Mouse (Mus musculus): ENCODE results near the gene Reep1. TPM values are rescaled to one million over a fixed set of nuclear protein-coding genes. Genes with fewer than 3 reads are reported as not detected.

Gene Reep1
- polyA plus RNA-seq, 1 experiment from 2014 or later = 6.7 TPM

DNA sequence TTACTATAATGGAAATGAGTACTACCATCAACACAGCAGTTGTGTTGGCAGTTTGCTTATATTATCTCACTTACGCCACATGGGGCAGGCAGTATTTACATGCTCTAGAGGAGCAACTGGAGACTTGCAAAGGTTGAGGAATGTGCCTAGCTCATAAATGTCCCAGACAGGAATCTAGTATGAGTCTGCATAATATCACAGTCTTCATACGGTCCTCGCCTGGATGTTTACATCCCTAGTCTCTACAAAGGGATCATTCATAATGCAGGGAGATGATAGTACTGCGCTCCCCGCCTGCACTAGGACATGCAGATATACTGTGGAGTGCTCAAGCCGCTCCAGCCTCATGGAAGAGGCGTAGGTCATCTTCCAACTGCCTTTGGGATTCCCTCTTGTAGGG lies 19.3 kb downstream of the Reep1 start:
- DNase-seq (ENCODE audit: low spot score) = no peak
- H3K9ac ChIP-seq (ENCODE audit: low read length) = no peak overlapping the region
- WGBS = 57% methylated on average over 7 of the region's 7 CpGs
- no peak overlapping the region for H3K4me2 ChIP-seq (replicated peaks; ENCODE audit: low read depth)
- TF ChIP-seq CTCF (IDR thresholded peaks at IDR 0.05; ENCODE audit: low read depth) = peak; percentile 50
- no peak for TF ChIP-seq EP300 (optimal IDR thresholded peaks at IDR 0.05)
- H3K4me1 ChIP-seq (replicated peaks; ENCODE audit: control insufficient read depth, insufficient read depth) = no peaks in the 10 kb centered on the region
- no peak overlapping the region for H3K4me3 ChIP-seq (ENCODE audit: low read depth, low read length)
- no peaks in the 10 kb centered on the region for H3K27me3 ChIP-seq (ENCODE audit: control insufficient read depth, insufficient read depth, low read length)
- H3K27ac ChIP-seq (replicated peaks) = peak overlapping the region; percentile 18; the same call in 1 of the 2 replicates
- peak; percentile 77; the same call in 1 of the 2 replicates for ATAC-seq (ENCODE audit: low FRiP score, low TSS enrichment)
- H3K9me3 ChIP-seq (ENCODE audit: control insufficient read depth, low read length) = no peaks in the 10 kb centered on the region
- no peaks in the 10 kb centered on the region for H3K36me3 ChIP-seq (ENCODE audit: control insufficient read depth, insufficient read depth, low read length)

GRCm38 (mm10) chr6:71728306-71728705 lies 20.9 kb downstream of the Reep1 start:
- no peak overlapping the region for H3K27ac ChIP-seq (replicated peaks)
- no peak overlapping the region for H3K9ac ChIP-seq (ENCODE audit: low read length)
- H3K4me1 ChIP-seq (replicated peaks; ENCODE audit: control insufficient read depth, insufficient read depth) = no peaks in the 10 kb centered on the region
- no peaks in the 10 kb centered on the region for H3K27me3 ChIP-seq (ENCODE audit: control insufficient read depth, insufficient read depth, low read length)
- H3K9me3 ChIP-seq (ENCODE audit: control insufficient read depth, low read length) = no peaks in the 10 kb centered on the region
- no peaks in the 10 kb centered on the region for H3K36me3 ChIP-seq (ENCODE audit: control insufficient read depth, insufficient read depth, low read length)
- no peak for DNase-seq (ENCODE audit: low spot score)
- no peak for ATAC-seq (ENCODE audit: low FRiP score, low TSS enrichment)
- H3K4me2 ChIP-seq (replicated peaks; ENCODE audit: low read depth) = no peak overlapping the region
- TF ChIP-seq CTCF (IDR thresholded peaks at IDR 0.05; ENCODE audit: low read depth) (no peak), EP300 (optimal IDR thresholded peaks at IDR 0.05) (no peak)
- no peak overlapping the region for H3K4me3 ChIP-seq (ENCODE audit: low read depth, low read length)
- 50% methylated on average over 3 of the region's 3 CpGs for WGBS

GRCm38 (mm10) chr6:71734910-71735599 lies 27.7 kb downstream of the Reep1 start:
- H3K27me3 ChIP-seq (ENCODE audit: control insufficient read depth, insufficient read depth, low read length) = no peaks in the 10 kb centered on the region
- DNase-seq (ENCODE audit: low spot score) = no peak
- WGBS = 28% methylated on average over 4 of the region's 4 CpGs

GRCm38 (mm10) chr6:71735600-71736010 lies 28.2 kb downstream of the Reep1 start:
- H3K9ac ChIP-seq (ENCODE audit: low read length) = no peak overlapping the region
- no peaks in the 10 kb centered on the region for H3K9me3 ChIP-seq (ENCODE audit: control insufficient read depth, low read length)
- no peaks in the 10 kb centered on the region for H3K4me1 ChIP-seq (replicated peaks; ENCODE audit: control insufficient read depth, insufficient read depth)
- WGBS = 17% methylated on average over 4 of the region's 4 CpGs
- H3K27ac ChIP-seq (replicated peaks) = no peak overlapping the region
- H3K4me2 ChIP-seq (replicated peaks; ENCODE audit: low read depth) = no peak overlapping the region
- no peak overlapping the region for H3K4me3 ChIP-seq (ENCODE audit: low read depth, low read length)
- no peaks in the 10 kb centered on the region for H3K36me3 ChIP-seq (ENCODE audit: control insufficient read depth, insufficient read depth, low read length)
- no peak for DNase-seq (ENCODE audit: low spot score)
- H3K27me3 ChIP-seq (ENCODE audit: control insufficient read depth, insufficient read depth, low read length) = no peaks in the 10 kb centered on the region
- no peak for TF ChIP-seq CTCF (IDR thresholded peaks at IDR 0.05; ENCODE audit: low read depth)
- TF ChIP-seq EP300 (optimal IDR thresholded peaks at IDR 0.05) = no peak
- ATAC-seq (ENCODE audit: low FRiP score, low TSS enrichment) = no peak

More at GRCm38 (mm10) chr6:71734910-71735599, 27.7 kb downstream of the Reep1 start:
- no peak overlapping the region for H3K4me3 ChIP-seq (ENCODE audit: low read depth, low read length)
- H3K36me3 ChIP-seq (ENCODE audit: control insufficient read depth, insufficient read depth, low read length) = no peaks in the 10 kb centered on the region
- H3K9ac ChIP-seq (ENCODE audit: low read length) = no peak overlapping the region
- no peak for TF ChIP-seq CTCF (IDR thresholded peaks at IDR 0.05; ENCODE audit: low read depth)
- no peak for TF ChIP-seq EP300 (optimal IDR thresholded peaks at IDR 0.05)
- H3K27ac ChIP-seq (replicated peaks) = no peak overlapping the region
- H3K4me1 ChIP-seq (replicated peaks; ENCODE audit: control insufficient read depth, insufficient read depth) = no peaks in the 10 kb centered on the region
- ATAC-seq (ENCODE audit: low FRiP score, low TSS enrichment) = no peak
- no peak overlapping the region for H3K4me2 ChIP-seq (replicated peaks; ENCODE audit: low read depth)
- H3K9me3 ChIP-seq (ENCODE audit: control insufficient read depth, low read length) = no peaks in the 10 kb centered on the region

DNA sequence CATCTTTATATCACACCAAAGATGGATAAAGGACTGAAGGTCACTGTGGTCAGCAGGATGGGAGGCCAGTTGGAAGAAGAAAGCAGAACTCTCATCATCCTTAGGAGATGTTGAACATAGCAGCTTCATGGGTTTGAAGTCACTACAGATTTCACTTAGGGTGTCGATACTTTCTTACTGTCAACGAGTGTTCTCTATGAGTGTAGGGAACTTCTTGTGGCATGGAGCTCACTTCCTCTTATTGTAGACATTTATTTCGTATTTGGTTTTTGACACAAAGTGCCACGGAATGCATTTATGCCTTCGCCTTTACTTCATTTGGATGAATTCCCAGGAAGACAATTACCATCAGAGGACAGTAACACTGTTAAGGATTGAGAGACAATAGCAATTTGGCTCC lies 28.7 kb downstream of the Reep1 start:
- ATAC-seq (ENCODE audit: low FRiP score, low TSS enrichment) (no peak), DNase-seq (ENCODE audit: low spot score) (no peak)
- TF ChIP-seq CTCF (IDR thresholded peaks at IDR 0.05; ENCODE audit: low read depth) (no peak), EP300 (optimal IDR thresholded peaks at IDR 0.05) (no peak)
- Histone ChIP-seq H3K9me3 (ENCODE audit: control insufficient read depth, low read length) (no peaks in the 10 kb centered on the region), H3K4me1 (replicated peaks; ENCODE audit: control insufficient read depth, insufficient read depth) (no peaks in the 10 kb centered on the region), H3K4me3 (ENCODE audit: low read depth, low read length) (no peak overlapping the region), H3K36me3 (ENCODE audit: control insufficient read depth, insufficient read depth, low read length) (no peaks in the 10 kb centered on the region), H3K27ac (replicated peaks) (no peak overlapping the region), H3K9ac (ENCODE audit: low read length) (no peak overlapping the region), H3K27me3 (ENCODE audit: control insufficient read depth, insufficient read depth, low read length) (no peaks in the 10 kb centered on the region), H3K4me2 (replicated peaks; ENCODE audit: low read depth) (no peak overlapping the region)
- 81% methylated on average over 5 of the region's 5 CpGs for WGBS

GRCm38 (mm10) chr6:71737202-71737601 lies 29.8 kb downstream of the Reep1 start:
- no peaks in the 10 kb centered on the region for H3K9me3 ChIP-seq (ENCODE audit: control insufficient read depth, low read length)
- ATAC-seq (ENCODE audit: low FRiP score, low TSS enrichment) (no peak), DNase-seq (ENCODE audit: low spot score) (no peak)
- 71% methylated on average over 8 of the region's 8 CpGs for WGBS
- no peak overlapping the region for H3K27ac ChIP-seq (replicated peaks)
- H3K9ac ChIP-seq (ENCODE audit: low read length) = no peak overlapping the region
- H3K4me3 ChIP-seq (ENCODE audit: low read depth, low read length) = no peak overlapping the region
- no peaks in the 10 kb centered on the region for H3K4me1 ChIP-seq (replicated peaks; ENCODE audit: control insufficient read depth, insufficient read depth)
- H3K27me3 ChIP-seq (ENCODE audit: control insufficient read depth, insufficient read depth, low read length) = no peaks in the 10 kb centered on the region
- no peaks in the 10 kb centered on the region for H3K36me3 ChIP-seq (ENCODE audit: control insufficient read depth, insufficient read depth, low read length)
- no peak for TF ChIP-seq CTCF (IDR thresholded peaks at IDR 0.05; ENCODE audit: low read depth)
- TF ChIP-seq EP300 (optimal IDR thresholded peaks at IDR 0.05) = no peak
- H3K4me2 ChIP-seq (replicated peaks; ENCODE audit: low read depth) = no peak overlapping the region
